Comparison of ENCODE assay signal across 15 mouse cellular contexts in the genomic region with DNA sequence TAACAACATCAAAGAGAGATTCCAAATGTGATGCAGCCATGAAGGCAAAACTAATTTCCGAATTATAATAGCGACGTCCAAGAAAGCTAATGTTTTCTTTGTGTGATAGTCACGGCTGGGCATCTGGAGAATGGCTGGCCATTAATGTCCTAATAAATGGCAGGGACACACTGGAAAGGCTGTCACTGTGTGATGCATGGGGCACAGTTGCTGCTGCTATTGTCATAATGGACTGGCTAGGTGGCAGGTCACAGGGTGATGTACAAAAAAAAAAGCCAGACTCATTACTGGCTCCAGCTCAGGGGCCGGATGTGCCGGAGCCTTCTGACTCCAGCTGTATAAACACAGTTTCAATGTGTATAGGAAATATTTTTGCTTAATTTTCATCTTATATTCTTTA.
A peak's percentile ranks its signal among the peaks of the same experiment; 100 is the strongest.
DNase-seq lines count a peak whose midpoint lies in the region; ATAC-seq and TF ChIP-seq lines count a peak whose summit lies in the region.
"Had no signal": no experiment of that assay in that cellular context is flagged by ENCODE, and none has a peak within 500 bp of the region (broad histone marks: within the 10 kb centered on the region; RNA-seq: fewer than 3 reads in every experiment).

No protein-coding gene starts in this region.

- H3K27ac ChIP-seq in forebrain, embryonic 12.5 days: no peak overlapping the region
- H3K27ac ChIP-seq in forebrain, embryonic 11.5 days (ENCODE audit: low read depth, low read length): no peak overlapping the region
- H3K27ac ChIP-seq in lung, embryonic 14.5 days (ENCODE audit: low read depth): no peak overlapping the region
- no peak overlapping the region for H3K27ac ChIP-seq in hindbrain, embryonic 13.5 days
- peak overlapping the region; percentile 1; the same call in 1 of the 2 replicates for H3K27ac ChIP-seq in neural tube, embryonic 14.5 days (ENCODE audit: low read depth, low read length)
- H3K27ac ChIP-seq in stomach, postnatal 0 days (replicated peaks): no peak overlapping the region
- H3K27ac ChIP-seq: embryonic facial prominence, embryonic 10.5 days; gastrocnemius, adult 2 months had no signal

- no peak for TF ChIP-seq EP300 in stomach, postnatal 0 days (optimal IDR thresholded peaks at IDR 0.05)

- peaks cover 30% of the 10 kb centered on the region for H3K4me1 ChIP-seq in forebrain, embryonic 12.5 days
- H3K4me1 ChIP-seq in forebrain, embryonic 11.5 days (replicated peaks; ENCODE audit: control insufficient read depth, insufficient read depth, low read length): peaks cover 4% of the 10 kb centered on the region; the same call in 1 of the 2 replicates
- 0 out of 2 replicates have a peak, but pooled peaks cover 3% of the 10 kb centered on the region for H3K4me1 ChIP-seq in lung, embryonic 14.5 days (ENCODE audit: insufficient read depth)
- peaks cover 30% of the 10 kb centered on the region for H3K4me1 ChIP-seq in hindbrain, embryonic 13.5 days (replicated peaks)
- H3K4me1 ChIP-seq in neural tube, embryonic 14.5 days (ENCODE audit: control insufficient read depth, insufficient read depth, low read length): peaks cover 5% of the 10 kb centered on the region; the same call in 1 of the 2 replicates
- no peaks in the 10 kb centered on the region for H3K4me1 ChIP-seq in stomach, postnatal 0 days (replicated peaks; ENCODE audit: control insufficient read depth, insufficient read depth)

- ATAC-seq in forebrain, embryonic 12.5 days (ENCODE audit: low FRiP score): peak; percentile 81
- no peak for ATAC-seq in forebrain, embryonic 11.5 days (replicated peaks; ENCODE audit: low FRiP score)
- ATAC-seq in lung, embryonic 14.5 days (ENCODE audit: insufficient read depth): peak; percentile 49; the same call in 1 of the 2 replicates
- peak; percentile 52; the same call in 1 of the 2 replicates for ATAC-seq in hindbrain, embryonic 13.5 days (ENCODE audit: low FRiP score)
- 0 out of 2 replicates have a peak, but pooled peaks have one; percentile 53 for ATAC-seq in neural tube, embryonic 14.5 days (ENCODE audit: low read depth)
- ATAC-seq in stomach, postnatal 0 days (ENCODE audit: low FRiP score, low TSS enrichment): no peak
- ATAC-seq: inflammation-experienced regulatory T-cells, adult 6 months had no signal

- WGBS in forebrain, embryonic 12.5 days: 34% methylated on average over 6 of the region's 6 CpGs
- WGBS in forebrain, embryonic 11.5 days: 34% methylated on average over 6 of the region's 6 CpGs
- WGBS in lung, embryonic 14.5 days: 27% methylated on average over 6 of the region's 6 CpGs
- 8% methylated on average over 6 of the region's 6 CpGs for WGBS in hindbrain, embryonic 13.5 days
- 13% methylated on average over 6 of the region's 6 CpGs for WGBS in neural tube, embryonic 14.5 days
- WGBS in stomach, postnatal 0 days: 60% methylated on average over 6 of the region's 6 CpGs

- H3K36me3 ChIP-seq in forebrain, embryonic 12.5 days (replicated peaks): no peaks in the 10 kb centered on the region
- H3K36me3 ChIP-seq in forebrain, embryonic 11.5 days (ENCODE audit: control insufficient read depth, insufficient read depth, low read length): no peaks in the 10 kb centered on the region
- H3K36me3 ChIP-seq in lung, embryonic 14.5 days (ENCODE audit: insufficient read depth): no peaks in the 10 kb centered on the region
- no peaks in the 10 kb centered on the region for H3K36me3 ChIP-seq in hindbrain, embryonic 13.5 days
- no peaks in the 10 kb centered on the region for H3K36me3 ChIP-seq in neural tube, embryonic 14.5 days (ENCODE audit: control insufficient read depth, insufficient read depth, low read length)
- no peaks in the 10 kb centered on the region for H3K36me3 ChIP-seq in stomach, postnatal 0 days (ENCODE audit: control insufficient read depth, insufficient read depth, low read length)
- H3K36me3 ChIP-seq: embryonic facial prominence, embryonic 10.5 days had no signal

- TF ChIP-seq CTCF in lung, embryonic 14.5 days (IDR thresholded peaks at IDR 0.05; ENCODE audit: low read depth): no peak
- TF ChIP-seq CTCF in stomach, postnatal 0 days (IDR thresholded peaks at IDR 0.05; ENCODE audit: low read depth): no peak

- peaks cover 6% of the 10 kb centered on the region; the same call in 1 of the 2 replicates for H3K27me3 ChIP-seq in forebrain, embryonic 12.5 days
- no peaks in the 10 kb centered on the region for H3K27me3 ChIP-seq in forebrain, embryonic 11.5 days (ENCODE audit: control insufficient read depth, insufficient read depth, low read length)
- no peaks in the 10 kb centered on the region for H3K27me3 ChIP-seq in lung, embryonic 14.5 days (ENCODE audit: insufficient read depth, low read length)
- H3K27me3 ChIP-seq in hindbrain, embryonic 13.5 days: 0 out of 2 replicates have a peak, but pooled peaks cover 5% of the 10 kb centered on the region
- no peaks in the 10 kb centered on the region for H3K27me3 ChIP-seq in neural tube, embryonic 14.5 days (ENCODE audit: control insufficient read depth, insufficient read depth, low read length)
- H3K27me3 ChIP-seq in stomach, postnatal 0 days (ENCODE audit: control insufficient read depth, insufficient read depth, low read length): no peaks in the 10 kb centered on the region

- H3K4me2 ChIP-seq in forebrain, embryonic 12.5 days: no peak overlapping the region
- H3K4me2 ChIP-seq in forebrain, embryonic 11.5 days (ENCODE audit: low read depth, low read length, severe bottlenecking): no peak overlapping the region
- H3K4me2 ChIP-seq in lung, embryonic 14.5 days: no peak overlapping the region
- H3K4me2 ChIP-seq in hindbrain, embryonic 13.5 days: no peak overlapping the region
- no peak overlapping the region for H3K4me2 ChIP-seq in neural tube, embryonic 14.5 days (ENCODE audit: low read depth, low read length)
- no peak overlapping the region for H3K4me2 ChIP-seq in stomach, postnatal 0 days (replicated peaks; ENCODE audit: low read depth)
- H3K4me2 ChIP-seq: heart, embryonic 11.5 days had no signal

- H3K9me3 ChIP-seq in forebrain, embryonic 12.5 days: no peaks in the 10 kb centered on the region
- no peaks in the 10 kb centered on the region for H3K9me3 ChIP-seq in forebrain, embryonic 11.5 days (ENCODE audit: control insufficient read depth, low read length)
- H3K9me3 ChIP-seq in lung, embryonic 14.5 days (ENCODE audit: low read depth, low read length): no peaks in the 10 kb centered on the region
- H3K9me3 ChIP-seq in hindbrain, embryonic 13.5 days: no peaks in the 10 kb centered on the region
- H3K9me3 ChIP-seq in neural tube, embryonic 14.5 days (ENCODE audit: control insufficient read depth, low read length): no peaks in the 10 kb centered on the region
- H3K9me3 ChIP-seq in stomach, postnatal 0 days (ENCODE audit: control insufficient read depth, low read length): no peaks in the 10 kb centered on the region
- H3K9me3 ChIP-seq: embryonic facial prominence, embryonic 10.5 days had no signal

- H3K9ac ChIP-seq in forebrain, embryonic 12.5 days: no peak overlapping the region
- H3K9ac ChIP-seq in forebrain, embryonic 11.5 days (ENCODE audit: low read length): no peak overlapping the region
- H3K9ac ChIP-seq in lung, embryonic 14.5 days: no peak overlapping the region
- no peak overlapping the region for H3K9ac ChIP-seq in hindbrain, embryonic 13.5 days
- H3K9ac ChIP-seq in neural tube, embryonic 14.5 days (replicated peaks; ENCODE audit: low read depth, low read length): no peak overlapping the region
- H3K9ac ChIP-seq in stomach, postnatal 0 days (ENCODE audit: low read length): no peak overlapping the region

- DNase-seq in forebrain, embryonic 11.5 days (ENCODE audit: low spot score): no peak
- peak; percentile 55 for DNase-seq in lung, embryonic 14.5 days
- DNase-seq in lung, postnatal 36 days: no peak
- no peak for DNase-seq in stomach, postnatal 0 days (ENCODE audit: low spot score)
- no peak for DNase-seq in cerebellum, adult 8-10 months
- DNase-seq: adrenal gland, postnatal 25 days; gastrocnemius, adult 2 months; lung, postnatal 4 days had no signal

- H3K4me3 ChIP-seq in forebrain, embryonic 12.5 days (replicated peaks): no peak overlapping the region
- no peak overlapping the region for H3K4me3 ChIP-seq in forebrain, embryonic 11.5 days (ENCODE audit: low read depth, low read length)
- H3K4me3 ChIP-seq in lung, embryonic 14.5 days (ENCODE audit: low read depth, low read length): no peak overlapping the region
- no peak overlapping the region for H3K4me3 ChIP-seq in hindbrain, embryonic 13.5 days
- H3K4me3 ChIP-seq in neural tube, embryonic 14.5 days (ENCODE audit: low read depth, low read length): no peak overlapping the region
- H3K4me3 ChIP-seq in stomach, postnatal 0 days (ENCODE audit: low read depth, low read length): no peak overlapping the region
- H3K4me3 ChIP-seq: embryonic facial prominence, embryonic 10.5 days; gastrocnemius, adult 2 months; myocyte had no signal

Comparison
In these comparisons a context has a peak if more than half of its experiments do, and no peak if none do; other contexts are left out.
1. ATAC-seq: peak in forebrain, embryonic 12.5 days (single experiment), lung, embryonic 14.5 days (single experiment), hindbrain, embryonic 13.5 days (single experiment) and neural tube, embryonic 14.5 days (single experiment); none in forebrain, embryonic 11.5 days (single experiment) and stomach, postnatal 0 days (single experiment).